Mouse (Mus musculus): ENCODE results near the gene Olfr1150-ps1. TPM values are rescaled to one million over a fixed set of nuclear protein-coding genes. Genes with fewer than 3 reads are reported as not detected.

Olfr1150-ps1 gene
- not detected for polyA plus RNA-seq (2014; fragmentation: Illumina TruSeq; extraction: RNeasy Lipid Tissue Mini Kit (QIAGEN cat#74804); ENCODE audit: low read depth, low replicate concordance)

GRCm38 (mm10) chr2:87843693-87844092 lies at the start of gene Olfr1150-ps1:
Olfr1150-ps1 (plus strand) TSS chr2:87843993.

DNA sequence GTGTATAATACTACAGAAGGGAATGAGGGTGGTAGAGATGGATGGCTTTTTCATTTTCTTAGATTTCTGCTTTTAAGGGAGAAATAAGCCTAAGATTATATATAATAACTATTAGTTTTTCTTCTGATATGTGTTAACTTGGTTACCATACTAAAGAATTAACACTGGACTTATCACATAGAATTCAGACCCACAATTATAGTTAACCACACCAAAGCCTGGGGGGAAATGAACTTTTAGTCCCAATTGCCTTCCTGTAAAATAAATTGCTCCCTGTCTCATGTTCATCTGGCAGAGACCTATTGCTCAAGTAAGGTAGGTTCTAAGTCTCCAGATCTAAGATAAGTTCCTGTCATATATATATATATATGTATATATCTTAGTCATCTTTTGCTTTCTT lies 43.5 kb upstream of the Olfr1150-ps1 start, which contains the start of gene Olfr1143:
Olfr1143 (plus strand) TSS at position 301 of the 400 bp plus-strand sequence.

DNA sequence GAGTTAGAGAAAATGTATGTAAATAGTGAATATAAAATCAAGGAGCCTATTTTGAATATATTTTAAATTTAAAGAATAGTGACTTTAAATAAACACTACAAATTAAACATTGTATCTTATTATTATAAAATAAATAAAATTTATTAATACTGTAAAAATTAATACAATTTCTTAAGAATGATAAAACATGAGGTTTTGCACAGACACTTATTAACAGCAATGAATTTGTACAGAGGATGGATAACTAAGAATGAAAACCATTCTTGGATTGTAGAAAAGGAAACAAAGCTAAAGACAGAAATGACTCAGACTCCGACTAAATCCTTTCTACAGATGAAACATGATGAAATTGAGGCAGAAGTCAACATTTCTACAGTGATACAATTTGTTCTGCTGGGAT lies 34.3 kb upstream of the Olfr1150-ps1 start, which contains the start of gene Olfr1145:
Olfr1145 (plus strand) TSS at position 301 of the 400 bp plus-strand sequence.

GRCm38 (mm10) chr2:87830233-87830632 lies 13.6 kb upstream of the Olfr1150-ps1 start, which contains the start of gene Olfr1148:
Olfr1148 (plus strand) TSS chr2:87830533.

GRCm38 (mm10) chr2:87855562-87855961 lies 11.8 kb downstream of the Olfr1150-ps1 start, which contains the start of gene Olfr1151:
Olfr1151 (plus strand) TSS chr2:87855862.

GRCm38 (mm10) chr2:87866192-87866591 lies 22.4 kb downstream of the Olfr1150-ps1 start, which contains the start of gene Olfr1152:
Olfr1152 (plus strand) TSS chr2:87866492.

GRCm38 (mm10) chr2:87894662-87895061 lies 50.9 kb downstream of the Olfr1150-ps1 start, which contains the start of gene Olfr1153:
Olfr1153 (plus strand) TSS chr2:87894962.

Other genes with a start within 250 kb of the Olfr1150-ps1 start
- not detected for gene Olfr1130, start 237.8 kb upstream of the Olfr1150-ps1 start, polyA plus RNA-seq (2014; fragmentation: Illumina TruSeq; extraction: RNeasy Lipid Tissue Mini Kit (QIAGEN cat#74804); ENCODE audit: low read depth, low replicate concordance)
- not detected for gene Olfr1131, start 216.9 kb upstream of the Olfr1150-ps1 start, polyA plus RNA-seq (2014; fragmentation: Illumina TruSeq; extraction: RNeasy Lipid Tissue Mini Kit (QIAGEN cat#74804); ENCODE audit: low read depth, low replicate concordance)
- not detected for gene Olfr1132, start 206.5 kb upstream of the Olfr1150-ps1 start, polyA plus RNA-seq (2014; fragmentation: Illumina TruSeq; extraction: RNeasy Lipid Tissue Mini Kit (QIAGEN cat#74804); ENCODE audit: low read depth, low replicate concordance)
- gene Olfr1133, start 196.6 kb upstream of the Olfr1150-ps1 start, polyA plus RNA-seq (2014; fragmentation: Illumina TruSeq; extraction: RNeasy Lipid Tissue Mini Kit (QIAGEN cat#74804); ENCODE audit: low read depth, low replicate concordance) = not detected
- not detected for gene Olfr1134, start 185.5 kb upstream of the Olfr1150-ps1 start, polyA plus RNA-seq (2014; fragmentation: Illumina TruSeq; extraction: RNeasy Lipid Tissue Mini Kit (QIAGEN cat#74804); ENCODE audit: low read depth, low replicate concordance)
- not detected for gene Olfr1135, start 170.3 kb upstream of the Olfr1150-ps1 start, polyA plus RNA-seq (2014; fragmentation: Illumina TruSeq; extraction: RNeasy Lipid Tissue Mini Kit (QIAGEN cat#74804); ENCODE audit: low read depth, low replicate concordance)
- not detected for gene Olfr1136, start 150.0 kb upstream of the Olfr1150-ps1 start, polyA plus RNA-seq (2014; fragmentation: Illumina TruSeq; extraction: RNeasy Lipid Tissue Mini Kit (QIAGEN cat#74804); ENCODE audit: low read depth, low replicate concordance)
- gene Olfr1137, start 130.8 kb upstream of the Olfr1150-ps1 start, polyA plus RNA-seq (2014; fragmentation: Illumina TruSeq; extraction: RNeasy Lipid Tissue Mini Kit (QIAGEN cat#74804); ENCODE audit: low read depth, low replicate concordance) = not detected
- not detected for gene Olfr1138, start 104.0 kb upstream of the Olfr1150-ps1 start, polyA plus RNA-seq (2014; fragmentation: Illumina TruSeq; extraction: RNeasy Lipid Tissue Mini Kit (QIAGEN cat#74804); ENCODE audit: low read depth, low replicate concordance)
- gene Olfr1140, start 100.2 kb upstream of the Olfr1150-ps1 start, polyA plus RNA-seq (2014; fragmentation: Illumina TruSeq; extraction: RNeasy Lipid Tissue Mini Kit (QIAGEN cat#74804); ENCODE audit: low read depth, low replicate concordance) = not detected
- not detected for gene Olfr1141, start 90.0 kb upstream of the Olfr1150-ps1 start, polyA plus RNA-seq (2014; fragmentation: Illumina TruSeq; extraction: RNeasy Lipid Tissue Mini Kit (QIAGEN cat#74804); ENCODE audit: low read depth, low replicate concordance)
- not detected for gene Olfr152, start 64.5 kb upstream of the Olfr1150-ps1 start, polyA plus RNA-seq (2014; fragmentation: Illumina TruSeq; extraction: RNeasy Lipid Tissue Mini Kit (QIAGEN cat#74804); ENCODE audit: low read depth, low replicate concordance)
- not detected for gene Olfr1143, start 43.4 kb upstream of the Olfr1150-ps1 start, polyA plus RNA-seq (2014; fragmentation: Illumina TruSeq; extraction: RNeasy Lipid Tissue Mini Kit (QIAGEN cat#74804); ENCODE audit: low read depth, low replicate concordance)
- gene Olfr1145, start 34.2 kb upstream of the Olfr1150-ps1 start, polyA plus RNA-seq (2014; fragmentation: Illumina TruSeq; extraction: RNeasy Lipid Tissue Mini Kit (QIAGEN cat#74804); ENCODE audit: low read depth, low replicate concordance) = not detected
- not detected for gene Olfr1148, start 13.5 kb upstream of the Olfr1150-ps1 start, polyA plus RNA-seq (2014; fragmentation: Illumina TruSeq; extraction: RNeasy Lipid Tissue Mini Kit (QIAGEN cat#74804); ENCODE audit: low read depth, low replicate concordance)
- gene Olfr1151, start 11.9 kb downstream of the Olfr1150-ps1 start, polyA plus RNA-seq (2014; fragmentation: Illumina TruSeq; extraction: RNeasy Lipid Tissue Mini Kit (QIAGEN cat#74804); ENCODE audit: low read depth, low replicate concordance) = not detected
- gene Olfr1152, start 22.5 kb downstream of the Olfr1150-ps1 start, polyA plus RNA-seq (2014; fragmentation: Illumina TruSeq; extraction: RNeasy Lipid Tissue Mini Kit (QIAGEN cat#74804); ENCODE audit: low read depth, low replicate concordance) = not detected
- not detected for gene Olfr1153, start 51.0 kb downstream of the Olfr1150-ps1 start, polyA plus RNA-seq (2014; fragmentation: Illumina TruSeq; extraction: RNeasy Lipid Tissue Mini Kit (QIAGEN cat#74804); ENCODE audit: low read depth, low replicate concordance)
- gene Olfr1154, start 61.2 kb downstream of the Olfr1150-ps1 start, polyA plus RNA-seq (2014; fragmentation: Illumina TruSeq; extraction: RNeasy Lipid Tissue Mini Kit (QIAGEN cat#74804); ENCODE audit: low read depth, low replicate concordance) = not detected
- gene Olfr1155, start 101.1 kb downstream of the Olfr1150-ps1 start, polyA plus RNA-seq (2014; fragmentation: Illumina TruSeq; extraction: RNeasy Lipid Tissue Mini Kit (QIAGEN cat#74804); ENCODE audit: low read depth, low replicate concordance) = not detected
- not detected for gene Olfr1156, start 109.1 kb downstream of the Olfr1150-ps1 start, polyA plus RNA-seq (2014; fragmentation: Illumina TruSeq; extraction: RNeasy Lipid Tissue Mini Kit (QIAGEN cat#74804); ENCODE audit: low read depth, low replicate concordance)
- gene Olfr1157, start 124.3 kb downstream of the Olfr1150-ps1 start, polyA plus RNA-seq (2014; fragmentation: Illumina TruSeq; extraction: RNeasy Lipid Tissue Mini Kit (QIAGEN cat#74804); ENCODE audit: low read depth, low replicate concordance) = not detected
- not detected for gene Olfr74, start 130.7 kb downstream of the Olfr1150-ps1 start, polyA plus RNA-seq (2014; fragmentation: Illumina TruSeq; extraction: RNeasy Lipid Tissue Mini Kit (QIAGEN cat#74804); ENCODE audit: low read depth, low replicate concordance)
- gene Olfr1158, start 146.1 kb downstream of the Olfr1150-ps1 start, polyA plus RNA-seq (2014; fragmentation: Illumina TruSeq; extraction: RNeasy Lipid Tissue Mini Kit (QIAGEN cat#74804); ENCODE audit: low read depth, low replicate concordance) = not detected
- gene Olfr1160, start 164.3 kb downstream of the Olfr1150-ps1 start, polyA plus RNA-seq (2014; fragmentation: Illumina TruSeq; extraction: RNeasy Lipid Tissue Mini Kit (QIAGEN cat#74804); ENCODE audit: low read depth, low replicate concordance) = not detected
- not detected for gene Olfr1161, start 178.8 kb downstream of the Olfr1150-ps1 start, polyA plus RNA-seq (2014; fragmentation: Illumina TruSeq; extraction: RNeasy Lipid Tissue Mini Kit (QIAGEN cat#74804); ENCODE audit: low read depth, low replicate concordance)
- not detected for gene Olfr73, start 193.7 kb downstream of the Olfr1150-ps1 start, polyA plus RNA-seq (2014; fragmentation: Illumina TruSeq; extraction: RNeasy Lipid Tissue Mini Kit (QIAGEN cat#74804); ENCODE audit: low read depth, low replicate concordance)
- gene Olfr1162, start 207.1 kb downstream of the Olfr1150-ps1 start, polyA plus RNA-seq (2014; fragmentation: Illumina TruSeq; extraction: RNeasy Lipid Tissue Mini Kit (QIAGEN cat#74804); ENCODE audit: low read depth, low replicate concordance) = not detected
- gene Olfr1163, start 227.8 kb downstream of the Olfr1150-ps1 start, polyA plus RNA-seq (2014; fragmentation: Illumina TruSeq; extraction: RNeasy Lipid Tissue Mini Kit (QIAGEN cat#74804); ENCODE audit: low read depth, low replicate concordance) = not detected
- not detected for gene Olfr1164, start 250.0 kb downstream of the Olfr1150-ps1 start, polyA plus RNA-seq (2014; fragmentation: Illumina TruSeq; extraction: RNeasy Lipid Tissue Mini Kit (QIAGEN cat#74804); ENCODE audit: low read depth, low replicate concordance)

All from heart, adult 10 weeks (tissue).